Mouse (Mus musculus) spleen, postnatal 4 days (tissue): ENCODE measurements around the gene Tmem132c.

Experiments
- DNase-seq, 2 experiments: peaks; one replicate each; pipeline ENCODE4 v3.0.0; 2022; ENCODE audit warnings: low spot score in 2 of 2

The Tmem132c gene

DNA sequence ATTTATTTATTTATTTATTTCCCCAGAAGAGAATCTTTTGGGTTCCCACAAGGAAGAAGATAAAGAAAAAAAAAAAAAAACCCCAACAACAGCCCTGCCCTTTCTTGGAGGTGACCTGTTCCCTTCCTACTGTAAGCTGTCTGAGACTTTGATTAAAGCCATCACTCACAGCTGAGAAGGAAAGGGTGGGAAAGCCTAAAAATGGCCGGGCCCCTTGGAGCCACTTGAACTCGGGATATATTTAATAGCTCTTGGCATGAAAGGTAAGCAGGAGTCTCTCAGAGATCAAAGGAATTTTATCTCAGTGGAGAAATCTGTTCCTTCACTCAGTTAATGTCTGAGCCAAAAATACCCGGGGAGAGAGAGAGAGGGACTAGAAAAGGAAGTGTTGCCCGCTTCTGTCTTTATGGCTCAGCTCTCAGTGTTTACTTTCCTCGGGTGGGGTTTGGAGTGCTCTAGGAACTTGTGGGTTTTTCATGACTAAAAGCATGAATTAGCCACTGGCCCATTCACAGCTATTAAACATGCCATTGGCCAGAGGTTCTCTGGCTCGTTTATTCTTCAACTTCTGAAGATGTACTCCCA lies 41.0 kb downstream of the Tmem132c start:
- DNase-seq: no peak

DNA sequence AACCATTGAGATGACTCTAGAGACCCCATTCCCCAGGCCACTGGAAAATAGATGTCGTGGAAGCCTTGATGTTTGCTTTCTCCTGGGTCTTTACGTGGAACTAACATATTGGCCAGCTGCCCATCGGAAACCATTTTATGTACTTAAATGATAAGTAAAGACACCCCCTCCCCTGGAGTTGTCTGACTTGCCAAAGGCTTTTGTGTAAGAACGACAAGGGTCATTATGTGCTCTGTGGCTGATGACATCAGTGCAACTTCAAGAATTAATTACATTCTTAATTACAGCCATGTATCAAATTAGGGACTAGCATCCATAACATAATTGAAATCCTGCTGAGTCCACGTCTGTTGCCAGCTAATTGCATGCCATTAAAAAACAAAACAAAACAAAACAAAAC lies 45.3 kb downstream of the Tmem132c start:
- no peak for DNase-seq

DNA sequence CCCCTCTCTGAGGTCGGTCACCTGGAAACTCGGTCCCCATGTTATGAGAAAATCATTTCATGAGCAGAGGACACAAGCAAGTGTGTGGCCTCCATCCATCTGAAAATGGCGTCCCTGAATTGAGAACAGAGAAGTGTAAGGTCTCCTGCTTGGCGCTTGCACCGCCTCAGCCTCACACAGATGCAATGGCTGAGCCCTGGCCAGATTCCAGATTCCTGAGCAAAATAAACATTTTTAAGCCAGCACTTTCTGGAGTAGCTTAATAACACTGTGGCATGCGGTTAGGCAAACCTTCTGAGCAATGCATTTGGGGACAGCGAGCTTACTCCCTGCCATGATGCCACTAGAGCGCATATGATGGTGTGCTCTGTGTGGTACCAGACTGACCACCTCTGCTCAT lies 48.1 kb downstream of the Tmem132c start:
- no peak for DNase-seq

DNA sequence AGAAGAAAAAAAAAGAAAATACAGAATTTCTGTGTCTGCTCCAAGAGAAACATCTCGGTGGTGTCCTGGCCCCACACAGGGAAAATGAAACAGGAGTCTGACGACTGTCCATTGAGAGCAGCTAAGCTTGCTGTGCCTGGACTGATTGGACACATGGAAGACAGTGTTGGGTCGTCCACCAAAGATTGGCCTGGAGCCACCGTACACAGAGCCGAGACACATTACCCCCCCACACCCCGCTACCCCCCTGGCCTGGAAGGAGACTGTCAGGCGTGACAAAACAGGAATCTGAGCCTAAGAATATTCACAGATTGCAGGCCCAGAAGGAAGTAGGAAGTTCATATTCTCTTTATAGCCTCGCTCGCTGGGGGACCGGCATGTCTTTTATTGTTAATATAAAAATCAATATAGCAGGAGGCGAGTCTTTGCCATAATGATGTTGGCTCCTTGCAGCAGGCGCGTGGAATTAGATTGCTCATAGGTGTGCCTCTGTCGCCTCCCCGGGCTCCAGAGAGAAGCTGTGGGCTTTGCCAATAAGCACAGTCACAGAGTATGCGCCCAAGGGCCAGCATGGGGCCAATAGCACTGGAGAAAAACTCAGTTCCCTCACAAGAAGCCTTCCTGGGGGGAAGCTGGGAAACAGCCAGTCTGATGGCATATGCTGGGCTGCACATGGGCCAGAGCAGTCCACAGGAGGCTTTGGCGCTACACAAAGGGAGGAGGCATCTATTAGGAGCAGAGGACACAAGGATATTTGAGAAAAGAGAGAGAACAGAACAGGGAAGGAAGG lies 49.0 kb downstream of the Tmem132c start:
- no peak for DNase-seq

DNA sequence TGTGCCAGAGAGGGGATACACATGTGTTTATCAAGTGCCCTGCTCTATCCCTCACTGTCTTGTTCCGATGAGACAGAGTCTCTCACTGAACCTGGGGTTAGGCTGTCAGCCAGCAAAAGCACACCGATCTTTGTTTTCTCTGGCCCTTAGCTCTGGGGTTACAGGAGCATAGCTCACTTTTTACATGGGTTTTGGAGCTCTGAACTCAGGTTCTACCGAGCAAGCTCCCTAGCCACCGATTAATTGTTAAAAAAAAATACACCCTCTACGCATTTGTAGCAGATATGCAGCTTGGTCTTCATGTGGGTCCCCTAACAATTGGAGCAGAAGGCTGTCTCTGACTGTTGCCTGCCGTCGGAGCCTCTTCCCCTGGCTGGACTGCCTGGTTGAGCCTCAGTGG lies 50.0 kb downstream of the Tmem132c start:
- DNase-seq: no peak

DNA sequence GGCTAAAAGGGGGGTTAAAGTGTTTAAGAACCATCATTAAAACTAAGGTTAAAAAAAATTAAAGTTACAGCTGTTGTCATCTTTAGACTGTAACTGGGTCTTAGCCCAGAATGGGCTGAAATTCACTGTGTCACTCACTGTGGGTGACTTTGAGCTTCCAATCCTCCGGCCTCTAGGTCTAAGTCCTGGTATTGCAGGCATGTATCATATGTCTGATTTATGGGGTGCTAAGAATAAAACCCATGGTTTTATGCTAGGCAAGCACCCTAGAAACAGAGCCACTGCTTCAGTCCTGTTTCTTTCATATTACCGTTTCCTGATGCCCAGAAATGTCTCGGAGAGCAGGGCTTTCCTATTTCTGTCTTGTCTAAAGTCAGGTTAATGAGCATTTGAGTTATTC lies 52.1 kb downstream of the Tmem132c start:
- DNase-seq: no peak

DNA sequence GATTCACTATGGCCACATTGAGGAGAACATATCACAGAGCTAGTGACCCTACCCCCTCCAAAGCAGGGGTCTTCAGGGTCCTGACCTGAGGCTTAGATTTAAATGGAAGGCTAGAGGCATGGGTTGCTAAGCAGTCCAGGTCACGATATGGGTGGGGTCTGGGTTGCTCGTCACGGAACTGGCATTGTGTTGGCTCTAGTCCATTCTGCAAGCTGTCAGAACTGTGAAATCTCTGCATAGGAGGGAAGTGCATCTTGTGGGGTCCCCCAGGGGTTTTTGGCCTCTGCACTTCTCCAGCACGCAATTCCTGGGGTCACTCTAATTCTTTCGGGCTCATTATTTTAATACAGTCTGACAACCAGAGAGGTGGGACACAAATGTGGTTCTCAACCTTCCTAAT lies 55.9 kb downstream of the Tmem132c start:
- DNase-seq: no peak

DNA sequence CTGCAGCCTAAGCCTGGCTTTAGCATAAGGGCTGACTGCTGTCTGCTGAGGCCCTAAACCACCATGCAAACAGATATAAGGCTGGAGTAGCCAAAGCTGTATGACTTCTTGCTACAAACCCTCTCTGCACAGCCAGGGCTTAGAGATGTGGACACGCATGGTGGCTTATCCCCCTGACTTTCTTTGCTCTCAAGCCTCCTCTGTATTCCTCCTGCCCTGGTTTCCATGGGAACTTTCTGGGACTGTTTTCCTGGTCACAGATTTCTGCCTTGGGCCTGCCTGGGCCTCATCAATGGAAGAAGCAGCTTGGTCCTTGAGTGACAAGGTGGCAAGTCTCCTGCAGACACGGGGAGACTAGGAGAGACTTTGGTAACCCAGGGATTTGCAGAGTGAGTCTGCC lies 56.5 kb downstream of the Tmem132c start:
- no peak for DNase-seq

DNA sequence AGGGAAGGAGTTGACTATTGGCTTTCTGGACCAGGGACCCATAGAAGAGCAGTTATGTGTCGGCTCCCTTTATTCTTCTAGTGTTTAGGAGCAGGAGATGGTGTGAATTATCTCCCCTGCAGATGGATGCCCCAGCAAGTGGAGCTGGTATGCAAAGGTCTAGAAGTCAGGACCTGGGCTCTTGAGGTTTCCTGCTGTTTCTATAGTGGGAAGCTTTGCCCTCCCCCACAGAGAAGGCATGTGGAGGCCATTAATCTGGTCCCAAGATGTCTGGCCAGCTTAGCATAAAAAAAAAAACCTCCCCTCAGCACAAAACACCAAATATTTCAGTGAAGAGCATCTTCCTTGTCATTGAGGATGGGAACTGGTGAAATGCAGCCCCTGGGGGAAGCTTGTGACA lies 57.4 kb downstream of the Tmem132c start:
- no peak for DNase-seq

DNA sequence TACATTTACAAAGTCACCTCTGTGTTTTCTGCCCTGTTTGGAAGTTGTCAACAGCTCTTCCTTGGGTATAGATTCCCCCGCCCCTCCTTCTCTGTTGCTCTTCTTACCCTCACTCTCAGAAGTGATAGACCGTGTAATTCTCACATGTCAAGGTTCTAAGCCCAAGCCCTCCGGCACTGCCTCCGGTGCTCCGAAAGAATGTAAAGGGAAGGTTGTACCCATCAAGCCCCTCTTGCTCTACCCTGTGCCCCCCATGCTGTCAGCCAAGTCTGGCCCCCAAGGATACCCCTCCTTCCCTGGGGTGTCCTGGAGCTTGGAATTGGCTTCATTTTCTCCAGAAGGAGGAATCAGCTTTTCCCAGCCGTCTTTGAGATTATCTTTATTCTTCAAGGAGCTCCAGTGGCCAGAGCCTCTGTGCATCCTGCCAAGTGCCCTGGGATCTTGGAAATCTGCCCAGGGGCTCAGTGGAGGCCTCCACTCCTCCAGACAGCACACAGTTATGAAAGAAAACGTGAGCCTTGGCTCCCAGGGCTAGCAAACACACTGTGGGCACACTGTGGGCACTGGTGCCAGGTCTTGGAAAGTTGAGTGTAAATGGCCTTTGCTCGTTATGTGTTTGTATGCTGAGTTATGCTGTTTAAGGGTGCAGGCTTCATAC lies 59.1 kb downstream of the Tmem132c start:
- DNase-seq: no peak

DNA sequence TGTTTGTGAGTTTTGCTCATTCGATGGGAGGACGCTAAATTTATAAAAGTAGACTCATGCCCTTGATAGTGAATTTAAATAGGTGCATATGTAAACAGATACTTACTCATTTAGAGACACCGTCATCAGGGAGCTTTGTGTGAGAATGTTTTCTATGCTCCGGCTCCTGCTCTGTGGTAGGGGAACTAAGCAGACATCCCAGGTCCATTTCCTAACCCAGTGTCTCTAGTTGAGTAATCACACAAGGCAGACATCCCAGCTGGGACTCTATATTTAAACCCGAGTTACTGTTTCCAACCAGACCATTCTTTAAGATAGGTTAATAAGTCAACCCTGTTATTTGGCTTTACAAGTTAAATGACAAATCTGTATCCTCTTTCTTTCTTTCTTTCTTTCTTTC lies 63.7 kb downstream of the Tmem132c start:
- DNase-seq: no peak

DNA sequence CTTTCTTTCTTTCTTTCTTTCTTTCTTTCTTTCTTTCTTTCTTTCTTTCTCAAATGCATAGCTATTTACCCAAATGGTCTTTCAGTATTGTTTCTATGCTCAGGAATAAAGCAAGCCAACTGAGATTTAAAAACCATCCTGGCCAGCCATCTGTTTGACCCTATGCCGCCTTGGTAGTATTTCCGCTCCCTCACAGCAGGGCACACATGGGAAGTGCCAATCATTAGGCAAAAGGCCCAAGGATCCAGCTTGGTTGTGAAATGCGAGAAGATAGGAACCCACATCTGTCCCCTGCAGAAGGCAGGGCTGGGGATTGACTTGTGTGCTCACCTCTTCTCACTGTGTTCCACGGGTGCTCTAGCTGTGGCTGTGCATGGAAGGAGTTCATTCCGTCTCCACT lies 64.1 kb downstream of the Tmem132c start:
- DNase-seq: no peak

DNA sequence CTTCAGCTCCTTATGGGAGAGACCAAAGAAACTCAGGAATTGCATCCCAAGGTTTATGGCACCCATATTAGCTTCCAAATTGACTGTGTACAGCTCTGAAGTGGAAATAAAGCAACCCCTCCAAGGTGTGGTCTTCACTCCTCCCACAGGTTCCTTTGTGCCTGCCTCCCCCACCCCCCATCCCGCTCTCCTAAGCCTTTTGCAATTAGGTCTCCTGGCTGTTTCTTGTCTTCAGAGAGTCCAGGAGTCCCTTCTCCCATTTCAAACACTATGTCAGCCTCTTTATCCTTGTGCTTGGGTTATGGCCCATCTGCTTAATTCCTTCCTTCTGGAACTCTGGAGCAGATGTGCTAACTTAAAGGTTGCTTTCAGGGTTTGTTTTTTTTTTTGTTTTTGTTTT lies 65.1 kb downstream of the Tmem132c start:
- DNase-seq: no peak

DNA sequence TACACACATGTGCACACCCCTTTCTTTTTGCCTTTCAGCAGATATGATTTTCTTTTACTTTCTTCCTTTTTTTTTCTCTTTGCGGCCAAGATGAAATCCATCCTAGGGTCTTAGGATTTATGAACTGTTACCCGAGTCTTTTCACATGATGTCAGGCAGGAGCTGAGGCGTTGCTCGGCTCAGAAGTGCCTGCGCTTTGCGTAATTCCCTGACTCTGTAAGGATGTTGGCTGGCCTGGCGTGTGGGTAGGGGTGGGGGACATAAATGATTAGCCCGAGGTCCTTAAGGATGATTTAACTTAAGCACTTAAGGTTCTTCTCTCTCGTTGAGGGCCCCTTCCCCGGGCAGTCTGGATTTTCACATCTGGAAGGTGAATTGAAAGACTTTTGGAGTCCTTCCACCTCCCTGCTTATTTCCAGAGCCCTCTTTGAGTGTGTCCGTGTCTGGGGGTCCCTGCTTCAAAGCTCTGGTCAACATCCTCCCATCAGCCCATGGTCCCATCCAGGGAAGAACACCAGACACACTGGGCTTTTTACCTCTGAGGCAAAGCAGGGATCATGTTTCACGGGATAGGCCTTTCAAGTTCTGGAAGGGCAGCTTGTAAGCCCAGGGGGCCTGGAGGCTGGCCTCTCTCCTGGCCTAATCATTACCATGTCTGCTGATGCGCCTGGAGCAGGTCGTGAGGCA lies 68.9 kb downstream of the Tmem132c start:
- DNase-seq: no peak

DNA sequence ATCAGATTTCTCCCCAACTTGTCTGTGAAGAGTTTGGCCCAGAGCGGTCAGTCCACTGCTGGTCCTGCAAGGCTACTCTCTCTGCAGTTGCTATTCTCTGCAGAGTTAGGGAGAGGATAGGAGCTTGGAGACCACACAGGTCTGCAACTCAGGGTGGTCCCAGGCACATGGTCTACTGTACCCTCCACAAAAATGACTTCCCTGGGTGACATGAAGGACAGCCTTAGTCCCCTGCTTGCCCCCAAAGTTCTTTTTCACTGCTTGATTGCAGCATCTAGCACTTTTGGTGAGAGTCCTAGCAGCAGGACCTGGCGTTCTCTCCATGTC lies 69.4 kb downstream of the Tmem132c start:
- DNase-seq: no peak

DNA sequence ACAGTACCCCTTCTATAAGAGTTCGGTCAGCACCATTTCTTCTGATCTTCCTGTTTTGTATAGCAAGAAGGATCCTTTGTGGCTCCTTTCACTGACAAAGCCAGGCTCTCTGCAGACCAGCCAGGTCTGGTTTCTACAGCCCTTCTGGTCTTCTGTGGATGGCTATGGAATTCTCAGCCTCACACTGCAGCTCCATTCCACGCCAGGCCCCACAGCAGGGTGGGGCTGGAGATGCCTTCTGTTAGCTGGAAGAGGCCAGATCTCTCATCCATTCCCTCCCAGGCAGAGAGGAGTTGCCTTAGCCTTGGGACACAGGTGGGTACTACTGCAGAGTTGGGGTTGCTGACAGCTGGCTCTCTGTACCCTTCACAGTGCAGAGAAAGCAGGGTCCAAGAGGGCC lies 72.0 kb downstream of the Tmem132c start:
- DNase-seq: no peak

DNA sequence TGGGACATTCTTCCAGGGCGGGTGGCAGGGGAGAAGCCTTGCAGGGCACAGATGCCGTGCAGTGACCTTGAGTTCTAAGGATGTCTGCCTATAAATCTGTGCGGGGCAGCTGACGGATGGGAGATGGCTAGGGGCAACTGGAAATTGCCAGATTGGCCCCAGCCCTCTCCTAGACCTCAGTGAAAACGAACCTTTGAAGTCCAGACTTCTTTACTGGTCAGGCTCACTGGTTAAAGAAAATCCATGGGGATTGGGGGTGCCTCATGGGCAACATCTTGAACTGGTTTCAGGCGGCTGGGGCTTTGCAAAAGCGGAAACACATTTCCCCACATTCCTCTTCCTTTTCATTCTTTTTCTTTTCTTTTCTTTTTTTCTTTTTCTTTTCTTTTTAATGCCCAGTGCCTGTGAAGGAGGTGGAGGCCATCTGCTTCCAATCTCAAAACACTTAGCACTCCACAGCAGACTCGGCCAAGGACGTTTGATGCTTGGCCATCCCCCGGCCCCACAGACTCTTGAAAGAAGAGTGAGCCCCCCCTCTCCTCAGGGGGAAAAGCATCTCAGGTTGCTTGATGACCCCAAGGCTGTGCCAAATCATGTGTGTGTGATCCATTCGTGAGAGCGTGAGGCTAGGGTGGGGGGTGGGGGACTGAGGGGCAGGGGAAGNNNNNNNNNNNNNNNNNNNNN lies 77.6 kb downstream of the Tmem132c start:
- DNase-seq: no peak

DNA sequence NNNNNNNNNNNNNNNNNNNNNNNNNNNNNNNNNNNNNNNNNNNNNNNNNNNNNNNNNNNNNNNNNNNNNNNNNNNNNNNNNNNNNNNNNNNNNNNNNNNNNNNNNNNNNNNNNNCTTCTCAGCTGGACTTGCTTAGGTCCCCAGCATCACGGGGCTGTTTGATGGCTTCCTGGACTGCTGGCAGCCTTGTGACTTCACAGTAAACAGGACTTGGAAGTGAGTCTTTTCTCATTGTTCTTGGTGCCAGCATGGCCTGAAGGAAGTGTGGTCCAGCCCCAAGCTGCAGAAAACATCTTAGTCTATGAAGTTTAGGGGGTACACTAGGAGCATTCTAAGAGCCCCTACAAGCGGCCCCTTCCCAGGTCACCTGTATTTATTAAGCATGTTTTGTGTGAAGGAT lies 83.0 kb downstream of the Tmem132c start:
- DNase-seq: no peak

DNA sequence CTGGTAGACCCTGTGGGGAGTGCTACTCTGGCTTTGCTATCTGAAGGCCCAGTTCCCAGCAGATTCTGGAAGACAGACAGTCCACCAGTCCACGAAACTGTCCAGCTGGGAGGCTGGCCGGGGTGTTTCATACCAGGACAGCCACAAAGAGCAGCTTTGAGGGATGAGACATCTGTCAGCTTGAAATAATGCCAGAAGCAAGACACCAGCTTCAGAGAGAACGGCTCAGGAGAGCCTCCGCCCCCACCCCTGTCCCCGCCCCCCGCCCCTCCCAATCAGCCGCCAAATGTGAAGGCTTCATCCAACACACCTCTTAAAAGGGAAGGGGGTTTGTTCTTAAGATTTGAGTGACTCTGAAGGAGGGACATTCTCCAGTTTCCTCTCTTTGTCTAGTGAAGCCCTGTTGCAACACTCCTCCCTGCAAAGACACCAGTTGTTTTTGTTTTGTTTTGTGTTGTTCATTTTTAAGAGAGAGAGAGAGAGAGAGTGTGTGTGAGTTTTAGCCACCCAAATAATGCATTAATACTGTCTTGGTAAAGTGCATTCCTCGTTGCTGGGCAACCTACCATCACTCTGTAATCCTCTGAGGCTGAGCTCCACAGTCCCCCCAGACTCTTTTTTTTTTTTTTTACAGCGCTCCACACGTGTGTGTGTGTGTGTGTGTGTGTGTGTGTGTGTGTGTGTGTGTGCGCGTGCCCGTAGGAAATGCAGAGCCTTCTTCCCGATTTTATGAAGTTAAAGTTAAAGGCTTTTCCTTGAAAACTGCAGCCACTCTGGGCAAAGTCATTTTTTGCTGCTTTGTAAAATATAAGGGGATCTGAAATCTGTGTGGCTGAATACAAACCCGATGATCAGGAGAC lies 94.7 kb downstream of the Tmem132c start:
- DNase-seq: no peak

DNA sequence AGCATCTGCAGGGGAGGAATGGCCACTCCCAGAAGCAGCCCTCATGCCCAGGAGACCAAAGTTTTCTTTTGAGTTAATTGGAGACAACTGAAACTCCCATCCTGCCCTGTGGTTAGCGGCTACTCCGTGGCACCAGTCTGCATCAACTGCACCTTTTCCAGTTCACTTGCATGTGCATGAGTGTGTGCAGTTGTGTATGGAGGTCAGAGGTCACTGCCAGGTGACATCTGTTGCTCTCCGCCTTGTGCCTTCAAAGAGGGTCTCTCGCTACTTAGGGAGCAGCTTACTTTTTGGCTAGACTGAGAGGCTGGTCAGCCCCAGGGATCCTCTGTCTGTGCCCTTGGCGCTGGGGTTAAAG lies 95.3 kb downstream of the Tmem132c start:
- DNase-seq: no peak

DNA sequence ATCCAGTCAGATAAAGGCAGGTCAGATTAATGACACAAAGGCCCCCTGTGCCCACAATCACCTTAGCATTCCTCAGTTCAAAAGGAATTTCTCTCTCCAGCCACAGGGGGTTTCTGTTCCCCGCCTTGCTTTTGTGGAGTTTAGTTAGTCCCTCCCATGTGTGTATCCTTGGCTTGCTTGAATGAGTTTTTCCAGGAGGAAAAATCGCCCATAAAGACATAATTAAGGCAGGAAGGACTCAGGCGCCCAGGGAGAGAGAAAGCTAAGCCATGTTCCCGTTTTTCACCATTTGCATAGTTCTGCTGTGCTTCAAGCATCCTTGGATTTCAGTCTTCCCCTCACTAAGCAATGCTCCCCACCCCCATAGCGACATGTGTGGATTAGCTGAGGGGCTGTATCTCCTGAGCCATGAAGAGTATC lies 97.4 kb downstream of the Tmem132c start:
- no peak for DNase-seq
